Mouse (Mus musculus) hindbrain, embryonic 15.5 days (tissue): Measurements from ENCODE around the gene Tmem121b. TPM values are rescaled to one million over a fixed set of nuclear protein-coding genes. Genes with fewer than 3 reads are reported as not detected.

Experiments
- ATAC-seq: fragments of 200-750 bp; cut with Nextera tagmentation; 2 replicates; pipeline ENCODE4 v1.8.0; 2017; ENCODE audit warnings: low read depth, moderate number of reproducible peaks, moderate TSS enrichment; ENCODE audit not compliant: low FRiP score
- H3K27ac ChIP-seq: fragments of 300-500 bp; sonication (generic); replicated peaks from 2 replicates; pipeline ENCODE4 v1.5.1; 2015; ENCODE audit warnings: mild to moderate bottlenecking, inconsistent platforms
- H3K27me3 ChIP-seq: fragments of 300-500 bp; sonication (generic); 2 replicates; pipeline ENCODE4 v1.6.1; 2015; ENCODE audit warnings: control low read depth, inconsistent platforms
- H3K36me3 ChIP-seq: fragments of 300-500 bp; sonication (generic); 2 replicates; pipeline ENCODE4 v1.6.1; 2015; ENCODE audit warnings: control low read depth, inconsistent platforms
- H3K4me1 ChIP-seq: fragments of 300-500 bp; sonication (generic); replicated peaks from 2 replicates; pipeline ENCODE4 v1.6.1; 2015; ENCODE audit warnings: control low read depth, inconsistent platforms
- H3K4me2 ChIP-seq: fragments of 300-500 bp; sonication (generic); 2 replicates; pipeline ENCODE4 v1.6.1; 2015; ENCODE audit warnings: moderate library complexity, mild to moderate bottlenecking, inconsistent platforms
- H3K4me3 ChIP-seq: fragments of 300-500 bp; sonication (generic); 2 replicates; pipeline ENCODE4 v1.5.1; 2015; ENCODE audit warnings: mild to moderate bottlenecking, inconsistent platforms
- H3K9ac ChIP-seq: fragments of 300-500 bp; sonication (generic); 2 replicates; pipeline ENCODE4 v1.6.1; 2015; ENCODE audit warnings: inconsistent platforms
- H3K9me3 ChIP-seq: fragments of 300-500 bp; sonication (generic); 2 replicates; pipeline ENCODE4 v1.6.1; 2016; ENCODE audit warnings: control low read depth, inconsistent platforms
- WGBS: fragments of 180-500 bp; shearing (Covaris S2); methylation state at CpG from one replicate; pipeline ENCODE4 v1.1.7; 2015; 5-methylcytosine and 5-hydroxymethylcytosine counted together
- polyA plus RNA-seq: library from polyadenylated mRNA; unstranded; fragments of >200 nt; fragmentation: Nextera tagmentation; extraction: Ambion mirVana; gene quantifications from 2 replicates; pipeline ENCODE4 v1.2.1, GENCODE M21; 2015

The Tmem121b gene
- polyA plus RNA-seq, 1 experiment from 2014 or later, result 3.5 TPM

- no peak for ATAC-seq
- peak overlapping the region; percentile 90 for H3K4me3 ChIP-seq
- H3K27ac ChIP-seq, result no peak overlapping the region
- no peaks in the 10 kb centered on the region for H3K36me3 ChIP-seq
- peaks cover 54% of the 10 kb centered on the region for H3K4me1 ChIP-seq
- H3K9ac ChIP-seq, result no peak overlapping the region
- peak overlapping the region; percentile 80 for H3K4me2 ChIP-seq
- H3K27me3 ChIP-seq, result no peaks in the 10 kb centered on the region
- H3K9me3 ChIP-seq, result no peaks in the 10 kb centered on the region
- 31% methylated on average over 7 of the region's 7 CpGs for WGBS
Observed at GRCm38 (mm10) chr6:120491064-120491463, 2.5 kb downstream of the Tmem121b start.

DNA sequence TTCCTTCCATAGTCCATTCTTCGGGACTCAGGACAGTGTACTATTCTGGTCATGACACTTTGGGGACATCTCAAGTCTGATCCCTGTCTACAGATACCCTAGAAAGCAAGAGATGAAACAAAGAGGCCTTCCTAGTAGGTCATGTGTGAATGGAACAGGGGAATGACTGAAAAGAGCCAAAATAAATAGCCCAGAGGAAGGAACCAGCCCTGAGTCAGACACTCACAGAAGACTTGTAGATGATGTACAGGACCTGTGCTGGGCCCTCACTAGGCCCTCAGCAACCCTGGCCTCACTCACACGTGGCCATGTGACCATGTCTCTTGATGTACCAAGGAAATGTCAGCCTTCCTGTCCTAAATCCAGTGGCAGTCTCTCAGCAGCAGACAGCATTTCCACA lies 4.1 kb downstream of the Tmem121b start:
- Histone ChIP-seq H3K4me2 (peak overlapping the region; percentile 80), H3K4me1 (peaks cover 46% of the 10 kb centered on the region), H3K27me3 (no peaks in the 10 kb centered on the region), H3K36me3 (no peaks in the 10 kb centered on the region), H3K27ac (no peak overlapping the region), H3K9me3 (no peaks in the 10 kb centered on the region), H3K4me3 (no peak overlapping the region), H3K9ac (no peak overlapping the region)
- ATAC-seq, result no peak
- WGBS, result 61% methylated on average over 2 of the region's 2 CpGs

- no peaks in the 10 kb centered on the region for H3K36me3 ChIP-seq
- no peak for ATAC-seq
- H3K4me3 ChIP-seq, result no peak overlapping the region
- no peaks in the 10 kb centered on the region for H3K27me3 ChIP-seq
- H3K9me3 ChIP-seq, result no peaks in the 10 kb centered on the region
- H3K4me2 ChIP-seq, result no peak overlapping the region
- H3K9ac ChIP-seq, result no peak overlapping the region
- 79% methylated on average over 3 of the region's 3 CpGs for WGBS
- peaks cover 38% of the 10 kb centered on the region for H3K4me1 ChIP-seq
- no peak overlapping the region for H3K27ac ChIP-seq
Observed at GRCm38 (mm10) chr6:120488647-120489046, 5.0 kb downstream of the Tmem121b start.

DNA sequence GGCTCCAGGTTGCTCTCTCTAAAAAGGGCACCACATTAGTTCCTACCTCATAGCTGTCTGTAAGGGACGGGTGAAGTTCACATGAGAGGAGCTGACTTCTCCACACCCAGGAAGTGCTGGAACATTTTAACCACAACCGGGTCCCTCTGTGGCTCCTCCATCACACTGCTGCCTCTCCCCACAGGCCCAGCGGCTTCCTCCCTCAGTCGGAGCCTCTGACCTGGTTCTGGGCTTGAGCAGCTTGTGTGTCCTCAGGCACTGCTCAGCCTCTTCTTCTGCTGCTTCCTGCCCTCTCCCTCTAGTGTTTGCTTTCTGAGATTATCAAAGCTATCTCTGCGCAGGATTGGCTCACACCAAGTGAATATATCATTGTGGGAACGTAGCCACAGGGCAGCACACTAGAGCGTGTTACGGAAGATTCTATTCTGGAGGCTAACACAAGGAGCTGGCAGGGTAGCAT lies 7.5 kb downstream of the Tmem121b start:
- Histone ChIP-seq H3K9ac (no peak overlapping the region), H3K4me2 (no peak overlapping the region), H3K4me3 (no peak overlapping the region), H3K27me3 (no peaks in the 10 kb centered on the region), H3K9me3 (no peaks in the 10 kb centered on the region), H3K27ac (no peak overlapping the region), H3K36me3 (no peaks in the 10 kb centered on the region), H3K4me1 (peaks cover 18% of the 10 kb centered on the region)
- no peak for ATAC-seq
- 57% methylated on average over 8 of the region's 8 CpGs for WGBS

- no peak overlapping the region for H3K4me2 ChIP-seq
- 77% methylated on average over 3 of the region's 3 CpGs for WGBS
- no peaks in the 10 kb centered on the region for H3K27me3 ChIP-seq
- no peaks in the 10 kb centered on the region for H3K36me3 ChIP-seq
- H3K27ac ChIP-seq, result no peak overlapping the region
- H3K4me3 ChIP-seq, result no peak overlapping the region
- peaks cover 9% of the 10 kb centered on the region for H3K4me1 ChIP-seq
- H3K9ac ChIP-seq, result no peak overlapping the region
- no peaks in the 10 kb centered on the region for H3K9me3 ChIP-seq
- no peak for ATAC-seq
Observed at GRCm38 (mm10) chr6:120485038-120485437, 8.6 kb downstream of the Tmem121b start.

DNA sequence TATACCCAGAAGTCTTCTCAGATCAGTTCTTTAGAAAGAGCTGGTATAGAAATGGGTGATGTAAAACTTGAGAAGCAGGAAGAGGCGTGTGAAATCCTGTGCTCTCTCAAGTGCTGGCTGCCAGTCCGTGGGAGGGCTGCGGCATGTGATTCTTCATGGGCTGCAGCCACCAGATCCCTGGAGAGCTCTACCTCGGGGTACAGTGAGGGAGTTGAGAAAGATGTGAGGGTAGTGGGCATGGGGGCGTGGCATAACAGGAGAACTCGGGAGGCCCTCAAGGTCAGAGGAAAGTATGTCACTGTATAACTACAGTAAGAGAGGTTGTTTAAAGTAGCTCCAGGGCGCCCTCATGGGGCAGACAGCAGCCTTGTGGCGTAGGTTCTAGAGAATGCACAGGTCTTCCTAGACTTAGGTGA lies 10.4 kb downstream of the Tmem121b start:
- 36% methylated on average over 8 of the region's 8 CpGs for WGBS
- Histone ChIP-seq H3K4me3 (no peak overlapping the region), H3K9me3 (no peaks in the 10 kb centered on the region), H3K4me2 (no peak overlapping the region), H3K4me1 (no peaks in the 10 kb centered on the region), H3K9ac (no peak overlapping the region), H3K27me3 (no peaks in the 10 kb centered on the region), H3K36me3 (no peaks in the 10 kb centered on the region; the same call in 1 of the 2 replicates), H3K27ac (no peak overlapping the region)
- no peak for ATAC-seq

GRCm38 (mm10) chr6:120482756-120483155 lies 10.9 kb downstream of the Tmem121b start:
- Histone ChIP-seq H3K27me3 (no peaks in the 10 kb centered on the region), H3K9ac (no peak overlapping the region), H3K4me2 (no peak overlapping the region), H3K27ac (no peak overlapping the region), H3K9me3 (no peaks in the 10 kb centered on the region), H3K36me3 (no peaks in the 10 kb centered on the region; the same call in 1 of the 2 replicates), H3K4me3 (no peak overlapping the region), H3K4me1 (no peaks in the 10 kb centered on the region)
- ATAC-seq, result no peak
- WGBS, result 43% methylated on average over 6 of the region's 6 CpGs

- H3K4me1 ChIP-seq, result no peaks in the 10 kb centered on the region
- H3K4me3 ChIP-seq, result no peak overlapping the region
- WGBS, result 93% methylated on average over 14 of the region's 14 CpGs
- H3K4me2 ChIP-seq, result no peak overlapping the region
- H3K9ac ChIP-seq, result no peak overlapping the region
- no peaks in the 10 kb centered on the region for H3K27me3 ChIP-seq
- no peaks in the 10 kb centered on the region for H3K9me3 ChIP-seq
- no peak for ATAC-seq
- no peaks in the 10 kb centered on the region; the same call in 1 of the 2 replicates for H3K36me3 ChIP-seq
- no peak overlapping the region for H3K27ac ChIP-seq
Observed at GRCm38 (mm10) chr6:120482021-120482420, 11.6 kb downstream of the Tmem121b start.

GRCm38 (mm10) chr6:120481538-120481937 lies 12.1 kb downstream of the Tmem121b start:
- 94% methylated on average over 6 of the region's 6 CpGs for WGBS
- Histone ChIP-seq H3K9ac (no peak overlapping the region), H3K4me1 (no peaks in the 10 kb centered on the region), H3K9me3 (no peaks in the 10 kb centered on the region), H3K27ac (no peak overlapping the region), H3K27me3 (no peaks in the 10 kb centered on the region), H3K4me3 (no peak overlapping the region), H3K36me3 (no peaks in the 10 kb centered on the region; the same call in 1 of the 2 replicates), H3K4me2 (no peak overlapping the region)
- no peak for ATAC-seq

- WGBS, result 96% methylated on average over 5 of the region's 5 CpGs
Observed at GRCm38 (mm10) chr6:120480361-120480760, 13.2 kb downstream of the Tmem121b start.

DNA sequence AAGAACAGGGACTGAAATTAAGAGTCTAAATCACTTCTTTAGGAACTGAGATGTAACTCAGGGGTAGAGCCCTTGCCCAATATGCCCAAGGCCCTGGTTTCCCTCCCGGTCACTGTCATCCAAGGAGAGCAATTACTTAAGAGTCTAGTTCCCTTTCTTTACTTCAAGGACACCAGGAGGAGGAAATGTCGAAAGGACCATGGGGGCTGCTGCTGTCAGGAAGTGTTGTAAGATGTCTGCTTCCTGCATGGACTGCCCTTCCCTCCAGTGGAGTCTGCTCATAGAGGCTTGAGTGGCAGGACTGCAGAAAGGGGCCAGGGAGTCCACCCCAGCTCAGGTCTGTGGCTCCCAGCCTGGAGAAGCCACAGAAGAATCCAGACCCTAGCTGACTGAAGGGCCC lies 14.3 kb downstream of the Tmem121b start:
- H3K9ac ChIP-seq, result no peak overlapping the region
- no peaks in the 10 kb centered on the region for H3K4me1 ChIP-seq
- H3K27ac ChIP-seq, result no peak overlapping the region
- no peak overlapping the region for H3K4me2 ChIP-seq
- 85% methylated on average over 2 of the region's 2 CpGs for whole genome bisulfite sequencing
- no peak overlapping the region for H3K4me3 ChIP-seq
- no peaks in the 10 kb centered on the region for H3K9me3 ChIP-seq
- H3K36me3 ChIP-seq, result no peaks in the 10 kb centered on the region; the same call in 1 of the 2 replicates
- no peaks in the 10 kb centered on the region for H3K27me3 ChIP-seq
- ATAC-seq, result no peak

More at GRCm38 (mm10) chr6:120480361-120480760, 13.2 kb downstream of the Tmem121b start:
- ATAC-seq, result no peak
- Histone ChIP-seq H3K4me3 (no peak overlapping the region), H3K9me3 (no peaks in the 10 kb centered on the region), H3K36me3 (no peaks in the 10 kb centered on the region; the same call in 1 of the 2 replicates), H3K9ac (no peak overlapping the region), H3K4me2 (no peak overlapping the region), H3K27me3 (no peaks in the 10 kb centered on the region), H3K27ac (no peak overlapping the region), H3K4me1 (no peaks in the 10 kb centered on the region)

DNA sequence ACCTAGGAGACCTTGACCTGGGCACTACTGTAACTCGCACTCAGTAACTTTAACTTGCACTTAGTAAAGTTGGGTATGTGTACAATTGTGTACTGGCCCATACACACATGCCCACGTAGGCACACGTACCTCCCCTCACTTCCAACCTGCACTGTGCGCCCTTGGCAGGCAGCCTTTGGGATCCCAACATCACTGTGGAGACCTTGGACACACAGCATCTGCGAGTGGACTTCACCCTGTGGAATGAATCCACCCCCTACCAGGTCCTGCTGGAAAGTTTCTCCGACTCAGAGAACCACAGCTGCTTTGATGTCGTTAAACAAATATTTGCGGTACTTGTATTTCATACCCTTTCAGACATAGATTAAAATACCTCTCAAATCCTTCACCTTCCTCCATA lies 18.3 kb downstream of the Tmem121b start:
- Histone ChIP-seq H3K4me1 (peaks cover 23% of the 10 kb centered on the region), H3K9ac (no peak overlapping the region), H3K9me3 (no peaks in the 10 kb centered on the region), H3K27ac (no peak overlapping the region), H3K27me3 (no peaks in the 10 kb centered on the region), H3K4me2 (no peak overlapping the region), H3K4me3 (no peak overlapping the region), H3K36me3 (no peaks in the 10 kb centered on the region; the same call in 1 of the 2 replicates)
- ATAC-seq, result no peak
- 82% methylated on average over 8 of the region's 8 CpGs for WGBS

DNA sequence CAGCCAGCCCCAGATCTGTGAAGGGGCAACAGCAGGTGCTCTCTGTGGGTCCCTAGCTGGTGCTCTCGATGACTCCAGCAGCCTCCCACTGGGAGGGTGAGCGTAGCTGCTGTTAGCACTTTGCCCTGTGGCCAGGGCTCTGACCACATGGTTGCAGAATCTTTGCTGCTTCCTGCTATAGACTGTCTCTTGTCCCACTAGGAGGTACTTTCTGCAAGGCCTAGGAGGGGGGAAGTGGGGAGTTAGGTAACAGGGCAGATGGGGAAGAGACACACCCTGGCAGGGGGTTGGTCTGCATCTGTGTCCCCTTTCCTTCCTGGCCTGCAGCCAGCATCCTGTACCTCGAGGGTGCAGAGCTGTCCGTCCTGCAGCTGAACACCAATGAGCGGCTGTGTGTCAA lies 20.2 kb downstream of the Tmem121b start:
- Histone ChIP-seq H3K9ac (no peak overlapping the region), H3K36me3 (no peaks in the 10 kb centered on the region), H3K9me3 (no peaks in the 10 kb centered on the region), H3K27ac (peak overlapping the region; percentile 69; the same call in 1 of the 2 replicates), H3K27me3 (no peaks in the 10 kb centered on the region), H3K4me1 (peaks cover 23% of the 10 kb centered on the region), H3K4me3 (no peak overlapping the region), H3K4me2 (no peak overlapping the region)
- 13% methylated on average over 5 of the region's 5 CpGs for WGBS
- ATAC-seq, result 0 out of 2 replicates have a peak, but pooled peaks have one; percentile 31
